Mouse (Mus musculus): ENCODE data around the gene 2410002F23Rik. TPM values are rescaled to one million over a fixed set of nuclear protein-coding genes. Genes with fewer than 3 reads are reported as not detected.
"Not testable (repeated sequence)": the region's sequence is repeated elsewhere in the genome, so short reads cannot be mapped to it uniquely, and the experiment has no call there.

Gene 2410002F23Rik
- polyA plus RNA-seq, 1 experiment from 2014 or later = 133 TPM

- Histone ChIP-seq H3K27me3 (no peaks in the 10 kb centered on the region), H3K9ac (no peak overlapping the region), H3K9me3 (no peaks in the 10 kb centered on the region), H3K36me3 (peaks cover 11% of the 10 kb centered on the region), H3K4me3 (no peak overlapping the region), H3K4me1 (peaks cover 19% of the 10 kb centered on the region), H3K4me2 (no peak overlapping the region), H3K27ac (no peak overlapping the region)
- ATAC-seq (ENCODE audit: borderline replicate concordance, extremely low read depth, low FRiP score, low TSS enrichment) = no peak
- WGBS = 60% methylated on average over 1 of the region's 1 CpGs
Measured at GRCm38 (mm10) chr7:44244080-44244479, 2.4 kb upstream of the 2410002F23Rik start.

- H3K4me3 ChIP-seq = peak overlapping the region; percentile 99
- no peaks in the 10 kb centered on the region for H3K27me3 ChIP-seq
- H3K4me2 ChIP-seq = peak overlapping the region; percentile 63
- H3K36me3 ChIP-seq = peaks cover 33% of the 10 kb centered on the region
- no peaks in the 10 kb centered on the region for H3K9me3 ChIP-seq
- peaks cover 19% of the 10 kb centered on the region for H3K4me1 ChIP-seq
- H3K27ac ChIP-seq = peak overlapping the region; percentile 93
- peak overlapping the region; percentile 91 for H3K9ac ChIP-seq
- ATAC-seq (ENCODE audit: borderline replicate concordance, extremely low read depth, low FRiP score, low TSS enrichment) = peak; percentile 23; the same call in 1 of the 2 replicates
- WGBS = under 1% methylated on average over 23 of the region's 23 CpGs
Measured at GRCm38 (mm10) chr7:44246984-44247470, 505 bp downstream of the 2410002F23Rik start.

GRCm38 (mm10) chr7:44247971-44248370 is 1.4 kb downstream of the 2410002F23Rik start:
- no peaks in the 10 kb centered on the region for H3K9me3 ChIP-seq
- whole genome bisulfite sequencing = 75% methylated on average over 2 of the region's 2 CpGs
- no peaks in the 10 kb centered on the region for H3K27me3 ChIP-seq
- H3K4me2 ChIP-seq = peak overlapping the region; percentile 63
- H3K27ac ChIP-seq = no peak overlapping the region
- ATAC-seq (ENCODE audit: borderline replicate concordance, extremely low read depth, low FRiP score, low TSS enrichment) = no peak
- peak overlapping the region; percentile 91; the same call in 1 of the 2 replicates for H3K9ac ChIP-seq
- H3K4me1 ChIP-seq = peaks cover 19% of the 10 kb centered on the region
- H3K4me3 ChIP-seq = peak overlapping the region; percentile 99
- peaks cover 42% of the 10 kb centered on the region for H3K36me3 ChIP-seq

- 93% methylated on average over 4 of the region's 4 CpGs for WGBS
- Histone ChIP-seq H3K27me3 (no peaks in the 10 kb centered on the region), H3K9me3 (no peaks in the 10 kb centered on the region), H3K27ac (no peak overlapping the region), H3K9ac (no peak overlapping the region), H3K4me3 (no peak overlapping the region), H3K36me3 (peaks cover 44% of the 10 kb centered on the region), H3K4me1 (peaks cover 19% of the 10 kb centered on the region), H3K4me2 (no peak overlapping the region)
- ATAC-seq (ENCODE audit: borderline replicate concordance, extremely low read depth, low FRiP score, low TSS enrichment) = no peak
Measured at GRCm38 (mm10) chr7:44249248-44249647, 2.7 kb downstream of the 2410002F23Rik start.

- Histone ChIP-seq H3K4me1 (peaks cover 12% of the 10 kb centered on the region), H3K36me3 (peaks cover 44% of the 10 kb centered on the region)
- ATAC-seq (ENCODE audit: borderline replicate concordance, extremely low read depth, low FRiP score, low TSS enrichment); H3K4me2 ChIP-seq; H3K27ac ChIP-seq; H3K9ac ChIP-seq; H3K27me3 ChIP-seq; H3K9me3 ChIP-seq; H3K4me3 ChIP-seq: not testable (repeated sequence)
- WGBS = 83% methylated on average over 17 of the region's 17 CpGs
Measured at GRCm38 (mm10) chr7:44250732-44251275, 4.3 kb downstream of the 2410002F23Rik start.

- Histone ChIP-seq H3K4me2 (no peak overlapping the region), H3K4me3 (no peak overlapping the region), H3K9ac (no peak overlapping the region), H3K27ac (no peak overlapping the region), H3K27me3 (no peaks in the 10 kb centered on the region), H3K36me3 (peaks cover 40% of the 10 kb centered on the region), H3K9me3 (no peaks in the 10 kb centered on the region), H3K4me1 (peaks cover 4% of the 10 kb centered on the region)
- WGBS = 59% methylated on average over 15 of the region's 15 CpGs
- 0 out of 2 replicates have a peak, but pooled peaks have one; percentile 3 for ATAC-seq (ENCODE audit: borderline replicate concordance, extremely low read depth, low FRiP score, low TSS enrichment)
Measured at GRCm38 (mm10) chr7:44253023-44253616, 6.6 kb downstream of the 2410002F23Rik start.

GRCm38 (mm10) chr7:44254930-44255329 is 8.4 kb downstream of the 2410002F23Rik start:
- no peaks in the 10 kb centered on the region for H3K9me3 ChIP-seq
- no peaks in the 10 kb centered on the region for H3K4me1 ChIP-seq
- H3K27ac ChIP-seq = no peak overlapping the region
- WGBS = 68% methylated on average over 6 of the region's 6 CpGs
- peaks cover 24% of the 10 kb centered on the region for H3K36me3 ChIP-seq
- no peak for ATAC-seq (ENCODE audit: borderline replicate concordance, extremely low read depth, low FRiP score, low TSS enrichment)
- no peaks in the 10 kb centered on the region for H3K27me3 ChIP-seq
- H3K4me2 ChIP-seq = no peak overlapping the region
- H3K4me3 ChIP-seq = no peak overlapping the region
- H3K9ac ChIP-seq = no peak overlapping the region

GRCm38 (mm10) chr7:44257278-44257677 is 10.8 kb downstream of the 2410002F23Rik start, which contains the start of gene Acp4:
TSS of gene Acp4 (minus strand) at chr7:44257378.
- Histone ChIP-seq H3K4me3 (no peak within 1 kb of the TSS), H3K4me2 (no peak within 1 kb of the TSS), H3K9me3 (no peaks in the 10 kb centered on the region), H3K4me1 (no peaks in the 10 kb centered on the region), H3K9ac (no peak within 1 kb of the TSS), H3K27ac (no peak within 1 kb of the TSS), H3K36me3 (peaks cover 9% of the 10 kb centered on the region), H3K27me3 (peaks cover 7% of the 10 kb centered on the region; the same call in 1 of the 2 replicates)
- 87% methylated on average over 4 of the region's 4 CpGs for WGBS
- ATAC-seq (ENCODE audit: borderline replicate concordance, extremely low read depth, low FRiP score, low TSS enrichment) = no peak

GRCm38 (mm10) chr7:44260410-44260809 is 13.9 kb downstream of the 2410002F23Rik start:
- ATAC-seq (ENCODE audit: borderline replicate concordance, extremely low read depth, low FRiP score, low TSS enrichment) = no peak
- Histone ChIP-seq H3K9ac (no peak overlapping the region), H3K9me3 (no peaks in the 10 kb centered on the region), H3K27me3 (peaks cover 26% of the 10 kb centered on the region), H3K4me1 (peaks cover 5% of the 10 kb centered on the region; the same call in 1 of the 2 replicates), H3K4me2 (no peak overlapping the region), H3K27ac (no peak overlapping the region), H3K4me3 (no peak overlapping the region), H3K36me3 (no peaks in the 10 kb centered on the region)
- 66% methylated on average over 6 of the region's 6 CpGs for WGBS

- no peak within 1 kb of the TSS for H3K4me2 ChIP-seq
- peaks cover 5% of the 10 kb centered on the region; the same call in 1 of the 2 replicates for H3K4me1 ChIP-seq
- WGBS = 40% methylated on average over 5 of the region's 5 CpGs
- no peaks in the 10 kb centered on the region for H3K36me3 ChIP-seq
- peaks cover 26% of the 10 kb centered on the region for H3K27me3 ChIP-seq
- no peak for ATAC-seq (ENCODE audit: borderline replicate concordance, extremely low read depth, low FRiP score, low TSS enrichment)
- no peaks in the 10 kb centered on the region for H3K9me3 ChIP-seq
- no peak within 1 kb of the TSS for H3K4me3 ChIP-seq
- no peak within 1 kb of the TSS for H3K9ac ChIP-seq
- no peak within 1 kb of the TSS for H3K27ac ChIP-seq
Measured at GRCm38 (mm10) chr7:44261147-44261546, 14.6 kb downstream of the 2410002F23Rik start, which contains the start of gene Gm15517. TSS of gene Gm15517 (plus strand) at chr7:44261447.

- Histone ChIP-seq H3K27me3 (peaks cover 26% of the 10 kb centered on the region), H3K4me3 (0 out of 2 replicates have a peak overlapping the region, but pooled peaks have one; percentile 10), H3K4me2 (peak overlapping the region; percentile 48), H3K4me1 (peaks cover 5% of the 10 kb centered on the region; the same call in 1 of the 2 replicates), H3K9ac (no peak overlapping the region), H3K9me3 (no peaks in the 10 kb centered on the region), H3K27ac (no peak overlapping the region), H3K36me3 (no peaks in the 10 kb centered on the region)
- ATAC-seq (ENCODE audit: borderline replicate concordance, extremely low read depth, low FRiP score, low TSS enrichment) = peak; percentile 60
- 4% methylated on average over 34 of the region's 34 CpGs for WGBS
Measured at GRCm38 (mm10) chr7:44262791-44263643, 16.5 kb downstream of the 2410002F23Rik start.
